Mouse (Mus musculus) C2C12 (cell line): ENCODE results near the gene Rps5.

Experiments used
- CEBPB ChIP-seq: IDR thresholded peaks from one replicate; pipeline ENCODE4 v1.6.1; 2011; ENCODE audit warnings: low read depth, mild to moderate bottlenecking, control low read depth, moderate library complexity
- CTCF ChIP-seq: IDR thresholded peaks from one replicate; pipeline ENCODE4 v1.5.1; 2011; ENCODE audit not compliant: control insufficient read depth, insufficient read depth, insufficient read length
- FOSL1 ChIP-seq: IDR thresholded peaks from one replicate; pipeline ENCODE4 v1.8.0; 2011; ENCODE audit warnings: mild to moderate bottlenecking, low read length; ENCODE audit not compliant: poor library complexity, insufficient read depth, severe bottlenecking
- MAX ChIP-seq: IDR thresholded peaks from one replicate; pipeline ENCODE4 v1.6.1; 2011; ENCODE audit warnings: mild to moderate bottlenecking, control low read depth
- MYOD1 ChIP-seq: IDR thresholded peaks from one replicate; pipeline ENCODE4 v1.6.1; 2011; ENCODE audit warnings: low read depth; ENCODE audit not compliant: control insufficient read depth, insufficient read length
- MYOG ChIP-seq: IDR thresholded peaks from one replicate; pipeline ENCODE4 v1.6.1; 2011; ENCODE audit not compliant: control insufficient read depth, insufficient read length; ENCODE audit errors: extremely low read depth
- USF1 ChIP-seq: IDR thresholded peaks from one replicate; pipeline ENCODE4 v1.6.1; 2011; ENCODE audit warnings: low read depth, mild to moderate bottlenecking, control low read depth, moderate library complexity

DNA sequence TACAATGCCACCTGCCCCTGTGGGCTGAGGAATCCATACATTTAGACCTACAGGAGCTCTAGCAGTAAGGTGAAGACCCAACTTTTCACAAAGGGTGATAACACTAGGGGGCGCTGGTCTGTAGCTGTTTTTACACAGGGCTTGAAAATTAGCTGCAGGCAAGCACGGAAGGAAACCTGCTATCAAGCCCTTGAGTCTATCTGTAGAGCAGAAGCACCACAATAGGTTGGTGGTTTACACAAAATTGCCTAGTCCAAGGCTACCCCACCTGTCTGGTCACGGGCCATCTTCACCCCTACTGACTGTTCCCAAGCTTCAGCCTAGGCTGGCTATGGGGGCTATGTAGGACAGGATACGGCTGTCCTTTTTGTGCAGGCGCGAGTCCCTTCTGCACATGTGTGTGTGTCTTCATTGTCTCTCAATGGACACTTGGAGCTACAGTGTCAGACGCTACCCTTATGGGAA is 12.6 kb upstream of the Rps5 start:
- no peak for TF ChIP-seq CTCF
- no peak for TF ChIP-seq USF1
- TF ChIP-seq CEBPB = no peak
- TF ChIP-seq MAX = no peak
- no peak for TF ChIP-seq MYOD1
- no peak for TF ChIP-seq MYOG
- no peak for TF ChIP-seq FOSL1
